Mouse (Mus musculus): ENCODE data around the gene Pigq. TPM values are rescaled to one million over a fixed set of nuclear protein-coding genes. Genes with fewer than 3 reads are reported as not detected.

Pigq gene
- polyA plus RNA-seq, 1 experiment = 296 TPM

DNA sequence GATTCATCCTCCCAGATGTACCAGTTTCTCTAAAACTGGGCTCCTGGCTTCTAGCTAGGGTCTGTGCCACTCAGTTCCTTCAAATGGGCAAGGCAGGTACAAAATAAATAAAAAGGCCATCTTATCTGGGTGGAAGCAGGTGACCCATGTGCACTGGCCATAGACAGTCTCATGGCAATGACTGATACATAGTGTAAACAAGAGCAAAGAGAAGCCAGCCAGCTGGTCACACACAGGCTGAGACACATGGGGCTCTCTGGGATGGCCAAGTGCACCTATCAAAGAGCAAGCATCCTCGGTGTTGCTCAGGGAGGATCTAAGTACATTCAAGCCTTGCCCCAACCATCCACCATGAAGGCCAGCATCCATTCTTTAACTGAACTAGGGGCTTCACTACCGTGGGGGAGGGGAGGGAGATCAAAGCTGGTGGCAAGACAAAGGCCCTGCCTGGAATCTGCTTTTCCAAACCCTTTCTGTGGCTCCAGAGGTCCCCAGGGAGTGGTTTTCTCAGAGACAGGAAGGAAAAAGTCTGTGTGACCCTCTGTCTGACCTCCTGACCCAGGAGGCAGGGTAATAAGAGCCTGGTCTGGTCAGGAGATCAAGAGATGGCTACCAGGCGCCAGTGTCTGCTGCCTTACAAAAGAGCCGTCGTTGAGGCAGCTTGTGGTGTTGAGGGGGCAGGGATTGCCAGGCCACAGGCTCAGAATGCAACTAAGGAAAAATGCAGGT, 63.7 kb downstream of the Pigq start:
- TF ChIP-seq POLR2A (IDR thresholded peaks at IDR 0.05; ENCODE audit: borderline replicate concordance, control insufficient read depth, low read depth, low read length) (no peak), CTCF (IDR thresholded peaks at IDR 0.05; ENCODE audit: control insufficient read depth, insufficient read depth, low read length) (no peak)
- Histone ChIP-seq H3K4me1 (ENCODE audit: control insufficient read depth, insufficient read depth, low read length) (peaks cover 2% of the 10 kb centered on the region; the same call in 1 of the 2 replicates), H3K4me3 (replicated peaks; ENCODE audit: control insufficient read depth, low read depth, low read length) (no peak overlapping the region), H3K27ac (ENCODE audit: control insufficient read depth, insufficient read depth, low read depth, low read length, poor library complexity) (no peak overlapping the region)
- 68% methylated on average over 5 of the region's 5 CpGs for WGBS

DNA sequence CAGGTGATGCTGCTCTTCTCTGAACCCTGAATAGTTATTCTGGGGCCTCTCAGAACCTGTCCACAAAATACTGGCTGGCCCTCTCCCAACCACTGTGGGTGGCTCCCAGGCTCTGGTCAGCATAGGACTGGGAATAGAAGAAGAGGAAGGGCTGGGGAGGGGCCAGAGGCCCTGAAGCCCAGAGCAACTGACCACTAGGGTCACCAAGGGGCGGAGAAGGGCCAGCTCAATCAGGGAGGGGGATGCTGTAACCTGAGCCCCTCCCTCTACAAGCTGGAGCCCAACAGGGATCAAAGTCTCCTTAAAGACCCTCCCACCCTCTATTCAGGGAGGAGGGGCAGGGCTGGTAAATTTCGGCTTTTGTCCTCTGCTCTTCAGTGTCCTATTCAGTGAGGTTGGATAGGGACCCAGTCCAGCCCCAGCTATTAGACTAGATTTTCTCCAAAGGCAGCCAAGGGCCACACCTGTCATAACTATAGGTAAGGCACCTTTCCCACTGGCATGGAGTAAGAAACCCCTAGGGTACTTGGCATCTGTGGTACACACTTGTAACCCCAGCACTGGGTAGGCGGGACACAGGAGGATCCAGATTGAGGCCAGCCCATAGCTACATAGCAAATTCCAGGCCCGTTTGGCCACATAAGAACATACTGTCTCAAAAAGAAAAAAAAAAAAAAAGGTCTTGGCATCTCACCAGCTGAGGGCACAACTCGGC, 64.4 kb downstream of the Pigq start, which contains the start of gene Wfikkn1:
Gene Wfikkn1 (minus strand): TSS at position 663 of the 715 bp plus-strand sequence.
- 71% methylated on average over 5 of the region's 5 CpGs for WGBS
- Histone ChIP-seq H3K27ac (ENCODE audit: control insufficient read depth, insufficient read depth, low read depth, low read length, poor library complexity) (no peak within 1 kb of the TSS), H3K4me1 (ENCODE audit: control insufficient read depth, insufficient read depth, low read length) (peaks cover 5% of the 10 kb centered on the region), H3K4me3 (replicated peaks; ENCODE audit: control insufficient read depth, low read depth, low read length) (no peak within 1 kb of the TSS)
- no peak for TF ChIP-seq POLR2A (IDR thresholded peaks at IDR 0.05; ENCODE audit: borderline replicate concordance, control insufficient read depth, low read depth, low read length)
- no peak for TF ChIP-seq CTCF (IDR thresholded peaks at IDR 0.05; ENCODE audit: control insufficient read depth, insufficient read depth, low read length)

DNA sequence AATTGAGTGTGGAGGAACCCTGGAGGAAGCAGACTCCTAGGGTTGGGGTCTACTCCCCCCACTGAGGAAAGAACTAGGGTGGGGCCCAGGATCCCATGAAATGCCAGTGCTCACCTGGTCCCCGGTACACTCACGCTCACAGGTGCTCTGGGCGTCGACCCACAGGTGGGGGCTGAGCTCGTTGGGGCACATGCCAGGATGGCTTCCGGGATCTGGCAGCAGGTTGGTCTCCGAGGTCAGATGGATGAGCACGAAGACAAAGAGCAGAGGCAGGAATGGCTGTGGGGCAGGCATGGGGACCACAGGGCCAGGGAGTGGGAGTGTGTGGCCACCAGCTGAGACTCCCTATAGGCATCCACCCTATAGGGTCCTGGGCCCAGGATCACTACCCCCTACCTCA, 65.0 kb downstream of the Pigq start:
- 92% methylated on average over 8 of the region's 8 CpGs for WGBS
- H3K4me3 ChIP-seq (replicated peaks; ENCODE audit: control insufficient read depth, low read depth, low read length) = no peak overlapping the region
- no peak for TF ChIP-seq CTCF (IDR thresholded peaks at IDR 0.05; ENCODE audit: control insufficient read depth, insufficient read depth, low read length)
- no peak overlapping the region for H3K27ac ChIP-seq (ENCODE audit: control insufficient read depth, insufficient read depth, low read depth, low read length, poor library complexity)
- peaks cover 5% of the 10 kb centered on the region for H3K4me1 ChIP-seq (ENCODE audit: control insufficient read depth, insufficient read depth, low read length)

DNA sequence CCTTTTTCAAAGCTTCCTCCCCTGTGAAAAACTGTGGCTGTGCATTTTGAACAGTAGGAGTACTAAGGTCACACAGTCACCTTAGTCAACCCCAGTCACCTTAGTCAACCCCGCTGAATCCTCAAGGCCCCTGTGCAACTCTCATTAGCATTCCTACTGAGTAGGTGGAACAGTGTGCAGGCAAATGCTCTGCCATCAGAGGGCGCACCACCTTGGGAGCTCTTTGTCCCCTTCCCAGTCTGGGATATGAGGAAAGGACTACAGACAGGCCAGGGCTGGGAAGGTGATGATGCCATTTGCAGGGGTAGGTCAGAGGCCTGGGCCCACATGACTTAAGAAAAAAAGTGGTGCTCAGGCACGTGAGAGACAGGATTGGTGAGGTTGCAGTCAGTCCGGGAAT, 65.5 kb downstream of the Pigq start:
- Histone ChIP-seq H3K27ac (ENCODE audit: control insufficient read depth, insufficient read depth, low read depth, low read length, poor library complexity) (no peak overlapping the region), H3K4me3 (replicated peaks; ENCODE audit: control insufficient read depth, low read depth, low read length) (no peak overlapping the region), H3K4me1 (ENCODE audit: control insufficient read depth, insufficient read depth, low read length) (peaks cover 5% of the 10 kb centered on the region)
- WGBS = 79% methylated on average over 4 of the region's 4 CpGs
- peak; percentile 50; the same call in 1 of the 2 replicates for TF ChIP-seq CTCF (IDR thresholded peaks at IDR 0.05; ENCODE audit: control insufficient read depth, insufficient read depth, low read length)
- no peak for TF ChIP-seq POLR2A (IDR thresholded peaks at IDR 0.05; ENCODE audit: borderline replicate concordance, control insufficient read depth, low read depth, low read length)

DNA sequence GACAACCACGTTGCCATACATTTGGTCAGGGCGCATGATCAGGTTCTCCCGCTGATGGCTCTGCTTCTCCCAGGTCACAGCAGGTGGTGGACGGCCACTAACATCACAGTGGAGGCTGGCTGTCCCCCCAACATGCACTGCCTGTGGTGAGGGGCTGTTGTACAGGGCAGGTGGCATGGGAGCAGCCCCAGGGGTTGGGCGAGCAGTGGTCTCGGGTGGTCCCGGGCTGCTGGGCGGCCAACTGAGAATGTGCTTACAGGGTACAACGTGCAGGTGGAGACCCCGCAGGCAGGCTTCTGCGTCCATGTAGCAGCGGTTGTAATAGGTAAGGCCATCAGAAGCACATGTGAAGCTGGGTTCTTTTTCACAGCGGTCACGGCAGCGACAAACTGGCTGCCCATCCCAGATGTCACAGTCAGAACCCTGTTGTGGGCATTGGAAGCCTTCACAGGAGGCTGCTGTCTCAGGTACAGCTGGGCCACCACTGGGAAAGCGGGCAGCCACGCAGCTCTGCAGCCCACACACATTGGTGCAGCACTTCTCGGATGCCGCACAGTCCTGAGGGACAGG, 66.0 kb downstream of the Pigq start:
- WGBS = 95% methylated on average over 19 of the region's 19 CpGs
- TF ChIP-seq POLR2A (IDR thresholded peaks at IDR 0.05; ENCODE audit: borderline replicate concordance, control insufficient read depth, low read depth, low read length) = no peak
- no peak for TF ChIP-seq CTCF (IDR thresholded peaks at IDR 0.05; ENCODE audit: control insufficient read depth, insufficient read depth, low read length)
- Histone ChIP-seq H3K4me3 (replicated peaks; ENCODE audit: control insufficient read depth, low read depth, low read length) (no peak overlapping the region), H3K4me1 (ENCODE audit: control insufficient read depth, insufficient read depth, low read length) (peaks cover 5% of the 10 kb centered on the region), H3K27ac (ENCODE audit: control insufficient read depth, insufficient read depth, low read depth, low read length, poor library complexity) (no peak overlapping the region)

DNA sequence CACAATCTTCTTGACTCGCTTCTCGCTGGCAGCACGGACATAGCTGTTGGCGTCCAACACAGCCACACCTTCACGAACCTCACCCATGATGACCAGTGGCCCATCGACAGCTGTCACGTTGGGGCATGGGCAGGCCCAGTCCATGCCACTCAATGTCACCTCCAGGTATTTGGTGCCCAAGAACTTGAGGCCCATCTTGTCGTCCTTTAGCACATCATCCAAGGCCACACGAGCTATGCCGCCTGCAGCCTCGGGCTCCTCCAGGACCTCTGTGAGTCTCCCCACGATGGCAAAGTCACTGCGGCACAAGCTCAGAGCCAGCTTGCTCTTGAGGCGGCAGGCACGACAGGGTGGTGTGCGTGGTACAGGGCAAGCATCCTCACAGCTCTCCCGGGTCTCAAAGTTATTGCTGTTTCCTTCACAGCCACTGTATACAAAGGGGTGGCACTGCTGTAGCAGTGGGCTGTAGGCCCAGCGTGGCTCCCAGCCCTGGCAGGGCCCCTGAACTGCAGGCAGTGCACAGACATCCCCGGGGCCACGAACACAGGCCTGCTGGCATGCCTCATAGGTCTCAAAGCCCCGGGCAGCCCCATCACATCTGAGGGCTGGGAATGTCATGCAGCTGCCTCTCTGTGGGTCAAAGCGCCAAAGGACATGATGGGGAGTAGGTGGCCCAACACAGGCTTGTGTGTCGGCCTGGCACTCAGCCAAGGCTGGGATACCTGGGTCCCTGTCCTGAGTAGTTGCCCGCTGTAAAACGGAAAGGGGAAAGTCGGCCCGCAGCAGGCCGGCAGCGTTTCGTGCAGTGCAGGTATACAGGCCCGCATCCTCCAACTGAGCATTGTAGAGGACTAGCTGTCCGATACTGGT, 66.8 kb downstream of the Pigq start:
- Histone ChIP-seq H3K27ac (ENCODE audit: control insufficient read depth, insufficient read depth, low read depth, low read length, poor library complexity) (no peak overlapping the region), H3K4me3 (replicated peaks; ENCODE audit: control insufficient read depth, low read depth, low read length) (no peak overlapping the region), H3K4me1 (ENCODE audit: control insufficient read depth, insufficient read depth, low read length) (peaks cover 5% of the 10 kb centered on the region)
- 90% methylated on average over 32 of the region's 32 CpGs for WGBS
- TF ChIP-seq POLR2A (IDR thresholded peaks at IDR 0.05; ENCODE audit: borderline replicate concordance, control insufficient read depth, low read depth, low read length) (no peak), CTCF (IDR thresholded peaks at IDR 0.05; ENCODE audit: control insufficient read depth, insufficient read depth, low read length) (no peak)

DNA sequence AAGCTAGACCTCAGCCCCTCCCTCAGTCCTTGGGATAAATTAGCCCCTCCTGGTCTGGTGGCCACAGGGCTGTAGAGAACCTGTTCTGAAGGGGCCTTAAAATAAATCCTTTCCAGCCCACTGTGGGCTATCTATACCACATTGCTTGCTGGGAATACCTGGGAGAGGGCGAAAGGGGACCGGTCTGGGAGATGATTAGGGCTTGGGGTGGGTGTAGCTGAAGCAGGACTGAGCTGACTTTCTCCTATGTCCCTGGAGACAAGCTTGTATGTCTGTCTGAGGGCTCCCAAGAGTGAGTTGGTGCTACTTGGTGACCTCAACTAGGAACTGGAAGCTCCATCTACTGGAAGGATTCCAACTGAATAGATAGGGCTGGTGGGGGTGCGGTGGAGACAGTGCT, 67.7 kb downstream of the Pigq start:
- TF ChIP-seq CTCF (IDR thresholded peaks at IDR 0.05; ENCODE audit: control insufficient read depth, insufficient read depth, low read length) = no peak
- no peak for TF ChIP-seq POLR2A (IDR thresholded peaks at IDR 0.05; ENCODE audit: borderline replicate concordance, control insufficient read depth, low read depth, low read length)
- 79% methylated on average over 3 of the region's 3 CpGs for WGBS
- Histone ChIP-seq H3K27ac (ENCODE audit: control insufficient read depth, insufficient read depth, low read depth, low read length, poor library complexity) (no peak overlapping the region), H3K4me1 (ENCODE audit: control insufficient read depth, insufficient read depth, low read length) (peaks cover 5% of the 10 kb centered on the region), H3K4me3 (replicated peaks; ENCODE audit: control insufficient read depth, low read depth, low read length) (no peak overlapping the region)

Other genes starting within 250 kb of the Pigq start
- gene Gng13, start 227.8 kb downstream of the Pigq start, polyA plus RNA-seq (2011; ENCODE audit: insufficient read depth, insufficient read length, low replicate concordance, missing spikeins) = 4.0 and 6.2 TPM in 2 replicates
- gene Chtf18, start 217.5 kb downstream of the Pigq start, polyA plus RNA-seq (2011; ENCODE audit: insufficient read depth, insufficient read length, low replicate concordance, missing spikeins) = 58.2 and 136 TPM in 2 replicates
- gene Rpusd1, start 217.3 kb downstream of the Pigq start, polyA plus RNA-seq (2011; ENCODE audit: insufficient read depth, insufficient read length, low replicate concordance, missing spikeins) = 3.6 and 8.6 TPM in 2 replicates
- not detected in 2 replicates for gene Mslnl, start 208.9 kb downstream of the Pigq start, polyA plus RNA-seq (2011; ENCODE audit: insufficient read depth, insufficient read length, low replicate concordance, missing spikeins)
- 1.7 TPM in 1 of 2 replicates, not detected in the other for gene Msln, start 190.6 kb downstream of the Pigq start, polyA plus RNA-seq (2011; ENCODE audit: insufficient read depth, insufficient read length, low replicate concordance, missing spikeins)
- gene Narfl, start 171.2 kb downstream of the Pigq start, polyA plus RNA-seq (2011; ENCODE audit: insufficient read depth, insufficient read length, low replicate concordance, missing spikeins) = 11.8 and 17.0 TPM in 2 replicates
- 26.2 and 45.8 TPM in 2 replicates for gene Haghl, start 159.3 kb downstream of the Pigq start, polyA plus RNA-seq (2011; ENCODE audit: insufficient read depth, insufficient read length, low replicate concordance, missing spikeins)
- not detected in 2 replicates for gene Ccdc78, start 158.4 kb downstream of the Pigq start, polyA plus RNA-seq (2011; ENCODE audit: insufficient read depth, insufficient read length, low replicate concordance, missing spikeins)
- gene Fam173a, start 152.0 kb downstream of the Pigq start, polyA plus RNA-seq (2011; ENCODE audit: insufficient read depth, insufficient read length, low replicate concordance, missing spikeins) = 33.4 and 149 TPM in 2 replicates
- gene AC134908.4, start 149.3 kb downstream of the Pigq start, polyA plus RNA-seq (2011; ENCODE audit: insufficient read depth, insufficient read length, low replicate concordance, missing spikeins) = 4.6 TPM in 1 of 2 replicates, not detected in the other
- 38.6 and 74.8 TPM in 2 replicates for gene Metrn, start 147.8 kb downstream of the Pigq start, polyA plus RNA-seq (2011; ENCODE audit: insufficient read depth, insufficient read length, low replicate concordance, missing spikeins)
- gene Fbxl16, start 135.9 kb downstream of the Pigq start, polyA plus RNA-seq (2011; ENCODE audit: insufficient read depth, insufficient read length, low replicate concordance, missing spikeins) = not detected in 2 replicates
- 6.8 and 17.0 TPM in 2 replicates for gene Wdr24, start 121.3 kb downstream of the Pigq start, polyA plus RNA-seq (2011; ENCODE audit: insufficient read depth, insufficient read length, low replicate concordance, missing spikeins)
- 8.8 and 13.4 TPM in 2 replicates for gene Jmjd8, start 116.1 kb downstream of the Pigq start, polyA plus RNA-seq (2011; ENCODE audit: insufficient read depth, insufficient read length, low replicate concordance, missing spikeins)
- gene Stub1, start 111.5 kb downstream of the Pigq start, polyA plus RNA-seq (2011; ENCODE audit: insufficient read depth, insufficient read length, low replicate concordance, missing spikeins) = 125 and 140 TPM in 2 replicates
- gene Rhbdl1, start 107.6 kb downstream of the Pigq start, polyA plus RNA-seq (2011; ENCODE audit: insufficient read depth, insufficient read length, low replicate concordance, missing spikeins) = 3.2 and 10.7 TPM in 2 replicates
- 6.7 TPM in 1 of 2 replicates, not detected in the other for gene Gm20683, start 103.2 kb downstream of the Pigq start, polyA plus RNA-seq (2011; ENCODE audit: insufficient read depth, insufficient read length, low replicate concordance, missing spikeins)
- 33.5 and 50.5 TPM in 2 replicates for gene Rhot2, start 100.1 kb downstream of the Pigq start, polyA plus RNA-seq (2011; ENCODE audit: insufficient read depth, insufficient read length, low replicate concordance, missing spikeins)
- gene Wdr90, start 83.4 kb downstream of the Pigq start, polyA plus RNA-seq (2011; ENCODE audit: insufficient read depth, insufficient read length, low replicate concordance, missing spikeins) = 31.1 and 62.0 TPM in 2 replicates
- 6.8 and 12.7 TPM in 2 replicates for gene Mcrip2, start 76.2 kb downstream of the Pigq start, polyA plus RNA-seq (2011; ENCODE audit: insufficient read depth, insufficient read length, low replicate concordance, missing spikeins)
- 25.6 and 30.0 TPM in 2 replicates for gene Mettl26, start 69.9 kb downstream of the Pigq start, polyA plus RNA-seq (2011; ENCODE audit: insufficient read depth, insufficient read length, low replicate concordance, missing spikeins)
- 1.6 and 2.2 TPM in 2 replicates for gene Wfikkn1, start 64.1 kb downstream of the Pigq start, polyA plus RNA-seq (2011; ENCODE audit: insufficient read depth, insufficient read length, low replicate concordance, missing spikeins)
- 5.0 and 6.9 TPM in 2 replicates for gene Rab40c, start 25.2 kb downstream of the Pigq start, polyA plus RNA-seq (2011; ENCODE audit: insufficient read depth, insufficient read length, low replicate concordance, missing spikeins)
- 3.8 and 6.8 TPM in 2 replicates for gene Nhlrc4, start within 50 bp of the Pigq start, polyA plus RNA-seq (2011; ENCODE audit: insufficient read depth, insufficient read length, low replicate concordance, missing spikeins)
- gene A930017K11Rik, start 7.6 kb upstream of the Pigq start, polyA plus RNA-seq (2011; ENCODE audit: insufficient read depth, insufficient read length, low replicate concordance, missing spikeins) = not detected in 2 replicates
- 11.7 and 18.2 TPM in 2 replicates for gene Capn15, start 40.9 kb upstream of the Pigq start, polyA plus RNA-seq (2011; ENCODE audit: insufficient read depth, insufficient read length, low replicate concordance, missing spikeins)
- 1.2 and 4.7 TPM in 2 replicates for gene Rab11fip3, start 124.6 kb upstream of the Pigq start, polyA plus RNA-seq (2011; ENCODE audit: insufficient read depth, insufficient read length, low replicate concordance, missing spikeins)
- gene Decr2, start 145.4 kb upstream of the Pigq start, polyA plus RNA-seq (2011; ENCODE audit: insufficient read depth, insufficient read length, low replicate concordance, missing spikeins) = 3.5 and 5.6 TPM in 2 replicates
- gene Nme4, start 150.7 kb upstream of the Pigq start, polyA plus RNA-seq (2011; ENCODE audit: insufficient read depth, insufficient read length, low replicate concordance, missing spikeins) = 9.0 and 20.4 TPM in 2 replicates
- gene Tmem8, start 168.4 kb upstream of the Pigq start, polyA plus RNA-seq (2011; ENCODE audit: insufficient read depth, insufficient read length, low replicate concordance, missing spikeins) = 24.1 and 27.3 TPM in 2 replicates
- gene Mrpl28, start 178.6 kb upstream of the Pigq start, polyA plus RNA-seq (2011; ENCODE audit: insufficient read depth, insufficient read length, low replicate concordance, missing spikeins) = 60.2 and 70.6 TPM in 2 replicates
- 21.7 and 23.1 TPM in 2 replicates for gene Axin1, start 193.8 kb upstream of the Pigq start, polyA plus RNA-seq (2011; ENCODE audit: insufficient read depth, insufficient read length, low replicate concordance, missing spikeins)